Mouse (Mus musculus): Measurements from ENCODE around the gene Rbm38.

DNA sequence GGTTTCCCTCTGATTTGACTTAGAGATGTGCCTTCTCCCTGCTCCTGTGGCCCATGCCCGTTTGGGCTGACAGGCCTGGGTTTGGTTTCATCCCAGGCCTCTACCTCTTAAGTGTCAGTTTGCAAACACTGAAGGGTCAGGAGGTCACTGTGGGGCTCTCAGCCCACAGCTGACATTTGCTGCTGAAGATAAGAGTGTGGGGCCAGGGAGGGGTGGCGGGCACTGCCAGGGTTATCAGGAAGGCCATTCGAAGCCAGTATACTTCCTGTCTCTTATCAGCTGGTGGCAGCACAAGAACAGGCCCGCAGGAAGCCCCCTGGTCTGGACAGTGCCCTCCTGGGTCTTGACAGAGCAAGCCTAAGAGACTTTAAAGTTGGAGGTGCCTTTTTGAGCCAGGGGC lies 14.7 kb downstream of the Rbm38 start:
- TF ChIP-seq POLR2A (IDR thresholded peaks at IDR 0.05; ENCODE audit: borderline replicate concordance, extremely low read depth, low read depth, low read length) (no peak), CTCF (IDR thresholded peaks at IDR 0.05; ENCODE audit: insufficient read depth, low read length) (no peak)
